Mouse (Mus musculus) CH12.LX (cell line): ENCODE results near the gene Cpa1. TPM values are rescaled to one million over a fixed set of nuclear protein-coding genes. Genes with fewer than 3 reads are reported as not detected.

ENCODE experiments used
- DNase-seq: peaks from one replicate; pipeline ENCODE4 v3.0.0-alpha.2; 2013; ENCODE audit errors: extremely low read depth
- H3K27ac ChIP-seq: 2 replicates; pipeline ENCODE4 v1.5.1; 2012; ENCODE audit warnings: low read depth, mild to moderate bottlenecking, control low read depth, moderate library complexity; ENCODE audit not compliant: insufficient read depth
- H3K27me3 ChIP-seq: replicated peaks from 2 replicates; pipeline ENCODE3; 2012; ENCODE audit warnings: inconsistent platforms
- H3K36me3 ChIP-seq, 2 experiments: replicated peaks in 1 of 2; 2 replicates each; pipeline versions ENCODE3 to v1.6.1; 2012; ENCODE audit warnings: inconsistent platforms in 1 of 2, low read length in 1 of 2, mild to moderate bottlenecking in 1 of 2, mixed read lengths in 1 of 2, moderate library complexity in 1 of 2; ENCODE audit not compliant: control insufficient read depth in 1 of 2, insufficient read depth in 1 of 2
- H3K4me1 ChIP-seq, 2 experiments: 2 replicates each; pipeline ENCODE4 v1.6.1; 2012; ENCODE audit warnings: inconsistent platforms in 1 of 2, moderate library complexity in 1 of 2; ENCODE audit not compliant: insufficient read depth in 2 of 2, control insufficient read depth in 1 of 2
- H3K4me2 ChIP-seq: 2 replicates; pipeline ENCODE4 v1.6.1; 2012; ENCODE audit warnings: low read depth, mild to moderate bottlenecking, control low read depth; ENCODE audit not compliant: poor library complexity, insufficient read depth, severe bottlenecking
- H3K4me3 ChIP-seq, 3 experiments: fragments of 150-350 bp in 1 of 3; sonication (generic) in 1 of 3; replicated peaks in 1 of 3; 2 replicates each; pipeline versions ENCODE3 to v1.5.1; 2011 to 2012; ENCODE audit warnings: low read depth in 2 of 3, low read length in 2 of 3, mild to moderate bottlenecking in 2 of 3, moderate library complexity in 2 of 3, control low read depth in 1 of 3, improper control_type of control experiment in 1 of 3, inconsistent platforms in 1 of 3, mixed read lengths in 1 of 3; ENCODE audit not compliant: poor library complexity in 1 of 3
- H3K79me2 ChIP-seq: replicated peaks from 2 replicates; pipeline ENCODE4 v1.6.1; 2012; ENCODE audit warnings: mild to moderate bottlenecking, moderate library complexity; ENCODE audit not compliant: control insufficient read depth, poor library complexity, insufficient read depth, severe bottlenecking; ENCODE audit errors: extremely low read depth
- H3K9ac ChIP-seq: 2 replicates; pipeline ENCODE4 v1.6.1; 2012; ENCODE audit warnings: low read depth, mild to moderate bottlenecking, control low read depth, moderate library complexity; ENCODE audit not compliant: insufficient read depth
- H3K9me3 ChIP-seq: replicated peaks from 2 replicates; pipeline ENCODE3; 2012; ENCODE audit warnings: low read length, inconsistent platforms, mixed read lengths
- BHLHE40 ChIP-seq: IDR thresholded peaks from 2 replicates; pipeline ENCODE4 v1.6.1; 2011; ENCODE audit warnings: mild to moderate bottlenecking, low read depth, low read length, improper control_type of control experiment
- CHD1 ChIP-seq: IDR thresholded peaks from 2 replicates; pipeline ENCODE4 v1.6.1; 2012; ENCODE audit warnings: low read depth, low read length, improper control_type of control experiment, inconsistent platforms
- CHD2 ChIP-seq: IDR thresholded peaks from 2 replicates; pipeline ENCODE4 v1.6.1; 2011; ENCODE audit warnings: low read length, improper control_type of control experiment
- CTCF ChIP-seq, 2 experiments: IDR thresholded peaks in 1 of 2; conservative IDR thresholded peaks in 1 of 2; 2 replicates each; pipeline ENCODE4 v1.5.1; 2011 to 2012; ENCODE audit warnings: low read depth in 2 of 2, low read length in 2 of 2, improper control_type of control experiment in 1 of 2, inconsistent platforms in 1 of 2, mild to moderate bottlenecking in 1 of 2, moderate library complexity in 1 of 2
- E2F4 ChIP-seq: IDR thresholded peaks from 2 replicates; pipeline ENCODE4 v1.6.1; 2011; ENCODE audit warnings: low read depth, low read length, improper control_type of control experiment; ENCODE audit not compliant: insufficient replicate concordance
- ELF1 ChIP-seq: IDR thresholded peaks from 2 replicates; pipeline ENCODE4 v1.6.1; 2014; ENCODE audit warnings: low read depth, mild to moderate bottlenecking, inconsistent platforms, low read length, improper control_type of control experiment
- EP300 ChIP-seq: IDR thresholded peaks from 2 replicates; pipeline ENCODE4 v1.6.1; 2011; ENCODE audit warnings: low read length, improper control_type of control experiment
- ETS1 ChIP-seq: conservative IDR thresholded peaks from 2 replicates; pipeline ENCODE4 v1.6.1; 2012; ENCODE audit warnings: low read depth, mild to moderate bottlenecking, inconsistent platforms, low read length, improper control_type of control experiment, moderate library complexity
- GABPA ChIP-seq: IDR thresholded peaks from 2 replicates; pipeline ENCODE4 v1.6.1; 2012; ENCODE audit warnings: low read depth, low read length, improper control_type of control experiment, inconsistent platforms; ENCODE audit not compliant: insufficient replicate concordance
- HCFC1 ChIP-seq: IDR thresholded peaks from 2 replicates; pipeline ENCODE4 v1.6.1; 2012; ENCODE audit warnings: low read depth, mild to moderate bottlenecking, inconsistent platforms, low read length, improper control_type of control experiment
- IRF4 ChIP-seq: IDR thresholded peaks from 2 replicates; pipeline ENCODE4 v1.6.1; 2014; ENCODE audit warnings: low read depth, mild to moderate bottlenecking, inconsistent platforms, low read length, improper control_type of control experiment
- JUN ChIP-seq: IDR thresholded peaks from 2 replicates; pipeline ENCODE4 v1.6.1; 2011; ENCODE audit warnings: low read depth, mild to moderate bottlenecking, low read length, improper control_type of control experiment, moderate library complexity; ENCODE audit not compliant: insufficient read depth
- JUND ChIP-seq: conservative IDR thresholded peaks from 2 replicates; pipeline ENCODE4 v1.6.1; 2011; ENCODE audit warnings: low read depth, low read length, improper control_type of control experiment
- KAT2A ChIP-seq: IDR thresholded peaks from 2 replicates; pipeline ENCODE4 v1.6.1; 2012; ENCODE audit warnings: low read length, improper control_type of control experiment, inconsistent platforms; ENCODE audit not compliant: insufficient replicate concordance
- MAFK ChIP-seq: IDR thresholded peaks from 2 replicates; pipeline ENCODE4 v1.6.1; 2011; ENCODE audit warnings: low read length, improper control_type of control experiment; ENCODE audit not compliant: insufficient replicate concordance
- MAX ChIP-seq: IDR thresholded peaks from 2 replicates; pipeline ENCODE4 v1.6.1; 2011; ENCODE audit warnings: low read length, improper control_type of control experiment
- MAZ ChIP-seq: IDR thresholded peaks from 2 replicates; pipeline ENCODE4 v1.6.1; 2012; ENCODE audit warnings: low read depth, mild to moderate bottlenecking, inconsistent platforms, low read length, improper control_type of control experiment, moderate library complexity
- MEF2A ChIP-seq: IDR thresholded peaks from 2 replicates; pipeline ENCODE4 v1.6.1; 2014; ENCODE audit warnings: low read depth, mild to moderate bottlenecking, inconsistent platforms, low read length, improper control_type of control experiment, borderline replicate concordance
- MXI1 ChIP-seq: IDR thresholded peaks from 2 replicates; pipeline ENCODE4 v1.6.1; 2011; ENCODE audit warnings: mild to moderate bottlenecking, low read depth, low read length, improper control_type of control experiment
- MYC ChIP-seq: IDR thresholded peaks from 2 replicates; pipeline ENCODE4 v1.6.1; 2011; ENCODE audit warnings: low read depth, mild to moderate bottlenecking, improper control_type of control experiment, low read length
- NELFE ChIP-seq: IDR thresholded peaks from 2 replicates; pipeline ENCODE4 v1.6.1; 2011; ENCODE audit warnings: low read depth, low read length, improper control_type of control experiment
- NRF1 ChIP-seq: IDR thresholded peaks from 2 replicates; pipeline ENCODE4 v1.6.1; 2014; ENCODE audit warnings: low read depth, mild to moderate bottlenecking, inconsistent platforms, low read length, improper control_type of control experiment, moderate library complexity
- PAX5 ChIP-seq: IDR thresholded peaks from 2 replicates; pipeline ENCODE4 v1.6.1; 2012; ENCODE audit warnings: low read length, inconsistent platforms, mixed read lengths
- POLR2A ChIP-seq: IDR thresholded peaks from 2 replicates; pipeline ENCODE4 v1.6.1; 2011; ENCODE audit warnings: low read depth, mild to moderate bottlenecking, improper control_type of control experiment, low read length
- POLR2AphosphoS2 ChIP-seq: IDR thresholded peaks from 2 replicates; pipeline ENCODE4 v1.6.1; 2011; ENCODE audit warnings: low read depth, low read length, improper control_type of control experiment
- RAD21 ChIP-seq: IDR thresholded peaks from 2 replicates; pipeline ENCODE4 v1.6.1; 2011; ENCODE audit warnings: low read depth, mild to moderate bottlenecking, low read length, improper control_type of control experiment, moderate library complexity
- RCOR1 ChIP-seq: conservative IDR thresholded peaks from 2 replicates; pipeline ENCODE4 v1.6.1; 2012; ENCODE audit warnings: low read depth, mild to moderate bottlenecking, inconsistent platforms, low read length, improper control_type of control experiment
- SIN3A ChIP-seq: IDR thresholded peaks from 2 replicates; pipeline ENCODE4 v1.6.1; 2012; ENCODE audit warnings: low read length, improper control_type of control experiment, inconsistent platforms
- SMC3 ChIP-seq: IDR thresholded peaks from 2 replicates; pipeline ENCODE4 v1.6.1; 2011; ENCODE audit warnings: low read depth, low read length, improper control_type of control experiment
- TBP ChIP-seq: conservative IDR thresholded peaks from 2 replicates; pipeline ENCODE4 v1.6.1; 2011; ENCODE audit warnings: low read depth, low read length, improper control_type of control experiment
- TCF12 ChIP-seq: IDR thresholded peaks from 2 replicates; pipeline ENCODE4 v1.6.1; 2014; ENCODE audit warnings: low read depth, mild to moderate bottlenecking, inconsistent platforms, low read length, improper control_type of control experiment
- UBTF ChIP-seq: IDR thresholded peaks from 2 replicates; pipeline ENCODE4 v1.6.1; 2012; ENCODE audit warnings: low read depth, mild to moderate bottlenecking, inconsistent platforms, low read length, improper control_type of control experiment, moderate library complexity
- USF1 ChIP-seq: IDR thresholded peaks from 2 replicates; pipeline ENCODE4 v1.6.1; 2014; ENCODE audit warnings: low read depth, mild to moderate bottlenecking, inconsistent platforms, low read length, improper control_type of control experiment
- USF2 ChIP-seq: conservative IDR thresholded peaks from 2 replicates; pipeline ENCODE4 v1.6.1; 2011; ENCODE audit warnings: low read depth, low read length, improper control_type of control experiment
- ZC3H11A ChIP-seq: IDR thresholded peaks from 2 replicates; pipeline ENCODE4 v1.6.1; 2012; ENCODE audit warnings: low read depth, mild to moderate bottlenecking, inconsistent platforms, low read length, improper control_type of control experiment
- ZKSCAN1 ChIP-seq: IDR thresholded peaks from 2 replicates; pipeline ENCODE4 v1.6.1; 2012; ENCODE audit warnings: low read depth, inconsistent platforms, low read length, improper control_type of control experiment, borderline replicate concordance
- ZMIZ1 ChIP-seq: IDR thresholded peaks from 2 replicates; pipeline ENCODE4 v1.6.1; 2012; ENCODE audit warnings: low read depth, mild to moderate bottlenecking, inconsistent platforms, low read length, improper control_type of control experiment
- ZNF384 ChIP-seq: IDR thresholded peaks from 2 replicates; pipeline ENCODE4 v1.6.1; 2012; ENCODE audit warnings: low read depth, low read length, improper control_type of control experiment, inconsistent platforms
- dilution Hi-C: fragments of 300-500 bp; cut with MboI; formaldehyde crosslinking; loops from 2 replicates; pipeline ENCODE4 v1.14.3; 2020; ENCODE audit warnings: low sequenced_read_pairs; ENCODE audit not compliant: extremely low pct_unique_long_range_greater_than_20kb, extremely low pct_ligation_motif_present
- in situ Hi-C: fragments of 300-500 bp; cut with MboI; formaldehyde crosslinking; loops from 3 replicates; pipeline ENCODE4 v1.14.3; 2019; ENCODE audit warnings: low sequenced_read_pairs, low pct_ligation_motif_present, low pct_unique_long_range_greater_than_20kb, mixed read lengths
- polyA plus RNA-seq: library from polyadenylated mRNA; unstranded; fragments of >175 nt; gene quantifications from 2 replicates; pipeline ENCODE4 v1.2.1, GENCODE M21; 2012; ENCODE audit warnings: low read depth; ENCODE audit not compliant: insufficient read length
- total RNA-seq, 2 experiments: library from RNA; depleted of rRNA; stranded (reverse); fragments of 300-350 nt in 1 of 2; fragments of >200 nt in 1 of 2; gene quantifications; 2 replicates each; pipeline ENCODE4 v1.2.3; 2012 to 2014

Gene Cpa1
- total and polyA plus RNA-seq, 3 experiments: not detected

DNA sequence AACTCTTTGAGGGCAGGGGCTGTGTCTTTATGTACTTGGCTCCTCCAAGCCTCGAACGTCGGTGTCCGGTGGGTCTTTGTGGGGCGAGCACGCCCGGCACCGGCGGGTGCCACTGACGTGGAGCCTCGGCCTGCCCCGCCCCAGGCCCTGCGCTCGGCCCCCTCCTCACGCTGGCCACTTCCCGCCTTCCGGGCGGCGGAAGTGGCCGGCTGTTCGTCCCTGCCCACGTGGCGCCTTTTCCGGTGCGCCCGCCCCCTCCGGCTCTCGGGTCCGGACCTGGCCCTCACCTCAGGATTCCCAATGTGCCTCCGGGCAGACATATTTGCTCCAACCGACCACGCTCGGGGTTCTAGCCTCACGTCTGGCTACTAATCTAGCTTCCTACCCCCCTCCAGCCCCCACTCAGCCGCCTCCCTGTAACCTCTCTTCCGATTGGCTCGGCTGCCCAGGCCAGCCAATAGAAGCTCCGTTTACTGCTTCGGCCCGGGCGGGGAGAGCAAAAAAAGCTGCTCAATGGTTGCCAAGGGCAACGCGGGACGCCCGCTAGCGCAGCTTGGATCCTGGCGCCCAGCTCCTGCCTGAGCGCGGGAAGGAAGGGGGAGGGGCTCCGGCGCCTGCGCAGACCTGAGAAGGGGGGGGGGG lies 54.5 kb downstream of the Cpa1 start, which contains the start of gene Cep41:
Gene Cep41, minus strand, starts transcription at position 400 of the 642 bp plus-strand sequence.
- H3K9ac ChIP-seq: peak within 1 kb of the TSS; percentile 75
- TF ChIP-seq SMC3: no peak
- peak; percentile 93 for TF ChIP-seq SIN3A
- peak; percentile 87 for TF ChIP-seq ELF1
- TF ChIP-seq MEF2A: peak; percentile 44; the same call in 1 of the 2 replicates
- TF ChIP-seq MAZ: peak; percentile 98
- no peak for TF ChIP-seq CTCF (conservative IDR thresholded peaks at IDR 0.05 in 1 of 2, IDR thresholded peaks at IDR 0.05 in 1 of 2; ENCODE audit: low read depth in 2 of 2, low read length in 2 of 2)
- peak; percentile 97 for TF ChIP-seq CHD2
- peak; percentile 38; the same call in 1 of the 2 replicates for TF ChIP-seq POLR2AphosphoS2
- peak; percentile 66; the same call in 1 of the 2 replicates for TF ChIP-seq KAT2A
- peak; percentile 60; the same call in 1 of the 2 replicates for TF ChIP-seq NELFE
- TF ChIP-seq ZKSCAN1: no peak
- peak; percentile 96 for TF ChIP-seq MXI1
- TF ChIP-seq JUND: no peak
- no peak for TF ChIP-seq RCOR1
- TF ChIP-seq USF1: peak; percentile 66
- no peak for TF ChIP-seq MAFK
- no peak for TF ChIP-seq ETS1
- no peak for TF ChIP-seq EP300
- TF ChIP-seq MYC: peak; percentile 85; the same call in 1 of the 2 replicates
- TF ChIP-seq PAX5: no peak
- peak; percentile 85 for TF ChIP-seq HCFC1
- peak; percentile 47; the same call in 1 of the 2 replicates for TF ChIP-seq TCF12
- TF ChIP-seq BHLHE40: peak; percentile 36; the same call in 1 of the 2 replicates
- no peak for TF ChIP-seq ZC3H11A
- TF ChIP-seq CHD1: no peak
- no peak for TF ChIP-seq JUN
- TF ChIP-seq UBTF: no peak
- TF ChIP-seq GABPA: no peak
- TF ChIP-seq E2F4: 0 out of 2 replicates have a peak, but pooled peaks have one; percentile 47
- peak; percentile 54; the same call in 1 of the 2 replicates for TF ChIP-seq ZMIZ1
- TF ChIP-seq MAX: peak; percentile 93
- 0 out of 2 replicates have a peak, but pooled peaks have one; percentile 37 for TF ChIP-seq IRF4
- peak; percentile 78 for TF ChIP-seq POLR2A
- TF ChIP-seq TBP: no peak
- TF ChIP-seq USF2: 0 out of 2 replicates have a peak, but pooled peaks have one; percentile 21
- no peak for TF ChIP-seq RAD21
- peak; percentile 95 for TF ChIP-seq ZNF384
- TF ChIP-seq NRF1: peak; percentile 85
- dilution Hi-C loops: no loop called here
- DNase-seq: peak; percentile 96
- peak within 1 kb of the TSS; percentile 66 to 72 (median 68) for H3K4me3 ChIP-seq
- peak within 1 kb of the TSS; percentile 60 for H3K4me2 ChIP-seq
- no peaks in the 10 kb centered on the region for H3K9me3 ChIP-seq
- H3K79me2 ChIP-seq: no peaks in the 10 kb centered on the region
- H3K4me1 ChIP-seq: peaks cover 3 to 21% of the 10 kb centered on the region in 2 experiments
- no peaks in the 10 kb centered on the region for H3K36me3 ChIP-seq
- peak within 1 kb of the TSS; percentile 47; the same call in 1 of the 2 replicates for H3K27ac ChIP-seq
- H3K27me3 ChIP-seq: no peaks in the 10 kb centered on the region
- in situ Hi-C loops: no loop called here
